Mouse (Mus musculus) bone marrow macrophage, adult 2 months (primary cell): ENCODE measurements around the gene Rnf123. TPM values are rescaled to one million over a fixed set of nuclear protein-coding genes. Genes with fewer than 3 reads are reported as not detected.
A peak's percentile ranks its signal among the peaks of the same experiment; 100 is the strongest.

Source experiments
- H3K27ac ChIP-seq: 2 replicates; pipeline ENCODE4 v1.5.1; 2012; ENCODE audit warnings: low read depth, low read length; ENCODE audit not compliant: insufficient read depth
- H3K4me1 ChIP-seq: 2 replicates; pipeline ENCODE4 v1.6.1; 2012; ENCODE audit warnings: low read length; ENCODE audit not compliant: control insufficient read depth, insufficient read depth
- H3K4me3 ChIP-seq: 2 replicates; pipeline ENCODE4 v1.5.1; 2012; ENCODE audit warnings: mild to moderate bottlenecking, low read length, moderate library complexity; ENCODE audit not compliant: insufficient read depth
- CTCF ChIP-seq: IDR thresholded peaks from 2 replicates; pipeline ENCODE4 v1.5.1; 2012; ENCODE audit warnings: low read depth, mild to moderate bottlenecking, low read length, moderate library complexity
- POLR2A ChIP-seq: IDR thresholded peaks from 2 replicates; pipeline ENCODE4 v1.6.1; 2012; ENCODE audit warnings: mild to moderate bottlenecking, low read depth, low read length, borderline replicate concordance
- polyA plus RNA-seq: library from polyadenylated mRNA; stranded (reverse); fragments of >200 nt; gene quantifications from 2 replicates; pipeline ENCODE4 v1.2.4, GENCODE M21; 2012; ENCODE audit not compliant: missing spikeins, insufficient read depth, insufficient read length

Rnf123 gene
- polyA plus RNA-seq, 1 experiment = 23.5 TPM

DNA sequence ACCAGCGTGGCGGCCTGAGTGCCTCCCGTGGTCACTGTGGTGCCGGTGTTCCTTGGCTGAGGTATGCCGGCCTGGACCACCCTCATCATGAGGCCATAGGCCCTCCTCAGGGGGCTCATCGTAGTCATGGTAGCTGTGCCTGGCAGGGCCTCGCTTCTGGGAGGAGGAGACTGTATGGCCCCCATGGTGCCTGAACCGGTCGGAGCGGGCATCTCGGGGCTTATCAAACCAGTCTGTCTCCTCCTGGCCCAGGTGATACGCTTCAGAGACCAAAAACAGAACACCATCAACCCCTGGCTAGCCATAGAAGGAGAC lies 22.4 kb upstream of the Rnf123 start:
- Histone ChIP-seq H3K27ac (no peak overlapping the region), H3K4me3 (peak overlapping the region; percentile 53), H3K4me1 (peaks cover 39% of the 10 kb centered on the region)
- TF ChIP-seq CTCF (no peak), POLR2A (no peak)

DNA sequence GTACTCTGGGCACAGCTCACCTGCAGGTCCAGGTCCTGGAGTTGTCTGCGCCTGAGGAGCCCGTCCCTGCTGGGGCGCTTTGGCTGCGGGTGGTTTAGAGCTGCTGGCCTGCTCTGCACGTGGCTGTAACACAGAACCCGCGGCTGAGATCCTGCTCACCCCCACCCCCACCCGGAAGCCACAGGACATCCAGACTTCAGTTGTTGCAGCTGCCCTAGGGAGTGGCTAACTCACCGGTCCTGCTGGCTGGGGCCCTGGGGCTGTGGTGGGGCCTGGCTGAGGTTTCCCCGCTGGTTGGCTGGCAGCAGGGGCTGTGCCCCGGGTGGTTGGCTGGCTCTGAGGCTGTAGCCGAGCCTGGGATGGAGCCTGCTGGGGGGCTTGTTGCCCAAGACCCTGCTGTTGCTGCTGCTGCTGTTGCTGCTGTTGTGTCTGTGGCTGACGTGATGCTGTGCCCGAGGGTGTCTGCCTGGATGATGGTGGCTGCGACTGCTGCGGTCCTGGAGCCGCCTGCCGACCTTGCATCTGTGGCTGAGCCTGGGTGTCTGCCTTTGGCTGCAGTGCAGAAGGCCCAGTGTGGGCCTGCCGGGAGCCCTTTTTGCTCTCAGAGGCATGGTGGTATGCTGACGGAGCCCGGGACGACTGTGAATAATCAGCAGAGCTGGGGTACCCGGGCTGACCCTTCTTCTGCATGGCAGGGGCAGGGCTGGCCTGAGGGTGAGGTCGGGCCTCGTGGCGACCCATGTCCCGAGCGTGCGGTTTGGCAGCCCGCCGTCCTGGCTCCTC lies 21.8 kb upstream of the Rnf123 start:
- H3K4me1 ChIP-seq = peaks cover 39% of the 10 kb centered on the region
- TF ChIP-seq CTCF (no peak), POLR2A (no peak)
- 0 out of 2 replicates have a peak overlapping the region, but pooled peaks have one; percentile 27 for H3K27ac ChIP-seq
- H3K4me3 ChIP-seq = peak overlapping the region; percentile 53

DNA sequence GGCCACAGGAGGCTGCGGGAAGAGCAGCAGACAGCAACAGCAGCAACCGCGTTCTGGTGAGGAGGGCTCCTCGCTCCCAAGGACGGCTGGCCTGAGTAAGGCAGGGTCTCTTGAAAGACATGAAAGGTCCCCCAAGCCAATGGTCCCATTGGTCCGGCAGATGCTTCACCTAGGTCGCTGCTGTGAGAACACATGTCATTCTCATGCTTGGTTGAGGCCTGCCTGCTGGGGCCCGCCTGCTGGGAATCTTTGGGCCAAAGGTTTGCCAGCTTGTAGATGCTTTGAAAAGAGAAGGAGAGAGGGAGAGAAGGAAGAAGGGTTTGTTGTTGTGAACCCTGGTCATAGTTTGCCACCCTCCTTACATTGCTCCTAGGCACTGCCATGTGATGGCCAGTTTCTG lies 16.5 kb upstream of the Rnf123 start:
- no peak overlapping the region for H3K27ac ChIP-seq
- TF ChIP-seq POLR2A (no peak), CTCF (no peak)
- H3K4me3 ChIP-seq = no peak overlapping the region
- peaks cover 5% of the 10 kb centered on the region; the same call in 1 of the 2 replicates for H3K4me1 ChIP-seq

DNA sequence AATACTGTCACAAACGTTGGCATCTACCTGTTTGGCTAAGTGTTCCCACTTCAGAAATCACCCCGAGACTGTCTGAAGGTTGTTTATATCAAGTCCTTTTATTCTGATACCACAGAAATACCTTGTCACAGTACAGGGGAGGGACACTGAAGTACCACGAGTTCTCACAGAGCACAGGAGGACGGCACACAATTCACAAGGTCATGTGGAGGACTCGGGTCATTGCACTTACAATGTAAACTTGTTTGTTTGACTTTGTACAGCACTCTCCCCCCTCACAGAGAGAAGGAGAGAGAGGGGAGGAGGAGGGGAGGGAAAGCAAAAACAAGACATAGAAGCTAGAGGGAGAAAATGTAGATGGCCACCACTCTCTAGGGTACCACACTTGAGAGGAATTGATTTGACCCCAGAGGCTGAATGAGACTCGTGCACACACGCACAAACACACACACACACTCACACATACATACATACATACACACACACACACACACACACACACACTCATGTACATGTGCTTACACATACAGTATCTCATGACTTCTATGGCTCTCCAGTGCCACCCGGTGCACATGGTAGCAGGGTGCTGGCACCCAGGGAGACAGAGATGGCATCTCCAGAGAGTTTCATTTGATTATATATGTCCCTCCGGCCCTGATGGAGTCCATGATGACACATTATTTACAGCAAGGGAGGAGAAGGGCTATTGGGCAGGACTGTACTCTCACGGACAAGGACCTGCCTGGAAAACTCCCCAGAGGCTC lies 13.0 kb upstream of the Rnf123 start:
- TF ChIP-seq CTCF (no peak), POLR2A (no peak)
- Histone ChIP-seq H3K27ac (no peak overlapping the region), H3K4me1 (peaks cover 6% of the 10 kb centered on the region), H3K4me3 (no peak overlapping the region)

DNA sequence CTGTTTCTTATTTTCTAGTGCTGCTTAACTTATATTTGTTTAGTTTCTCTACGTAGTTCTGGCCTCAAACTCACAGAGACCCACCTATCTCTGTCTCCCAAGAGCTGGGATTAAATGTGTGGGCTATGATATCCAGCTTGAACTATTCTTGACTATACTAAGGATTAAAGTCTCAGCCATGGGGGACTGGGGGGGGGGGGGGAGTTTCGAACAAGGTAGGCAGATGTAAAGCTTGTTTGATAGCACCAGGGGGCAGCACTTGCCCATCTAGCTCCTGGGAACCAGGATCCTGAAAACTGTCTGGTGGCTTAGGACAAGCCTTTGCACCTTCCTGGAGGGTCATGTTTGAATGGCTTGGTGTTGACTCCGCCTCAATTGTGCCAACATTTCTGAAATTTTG lies 12.4 kb upstream of the Rnf123 start:
- Histone ChIP-seq H3K27ac (no peak overlapping the region), H3K4me3 (peak overlapping the region; percentile 84), H3K4me1 (peaks cover 6% of the 10 kb centered on the region)
- TF ChIP-seq CTCF = peak; percentile 49; the same call in 1 of the 2 replicates
- no peak for TF ChIP-seq POLR2A

DNA sequence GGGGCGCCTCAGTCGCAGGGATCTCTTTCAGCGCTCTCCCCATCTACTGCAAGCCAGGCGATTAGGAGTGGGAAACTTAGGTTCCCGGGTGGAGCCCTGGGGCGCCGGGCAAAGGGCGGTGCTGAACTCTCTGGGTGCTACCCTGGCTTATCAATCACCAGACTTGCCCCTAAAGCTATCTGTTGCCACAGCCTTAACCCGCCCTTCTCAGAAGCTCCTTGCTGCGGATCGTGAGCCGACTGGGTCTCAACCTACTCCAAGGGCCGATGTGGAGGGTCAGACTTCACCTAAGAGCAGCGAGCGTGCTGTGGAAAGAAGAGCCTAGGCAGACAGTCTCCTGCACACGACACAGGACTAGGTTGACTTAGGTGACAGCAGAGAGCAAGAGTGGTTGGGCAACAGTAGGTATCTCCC lies 11.9 kb upstream of the Rnf123 start:
- Histone ChIP-seq H3K27ac (no peak overlapping the region), H3K4me1 (peaks cover 6% of the 10 kb centered on the region), H3K4me3 (peak overlapping the region; percentile 84)
- TF ChIP-seq CTCF = no peak
- no peak for TF ChIP-seq POLR2A

DNA sequence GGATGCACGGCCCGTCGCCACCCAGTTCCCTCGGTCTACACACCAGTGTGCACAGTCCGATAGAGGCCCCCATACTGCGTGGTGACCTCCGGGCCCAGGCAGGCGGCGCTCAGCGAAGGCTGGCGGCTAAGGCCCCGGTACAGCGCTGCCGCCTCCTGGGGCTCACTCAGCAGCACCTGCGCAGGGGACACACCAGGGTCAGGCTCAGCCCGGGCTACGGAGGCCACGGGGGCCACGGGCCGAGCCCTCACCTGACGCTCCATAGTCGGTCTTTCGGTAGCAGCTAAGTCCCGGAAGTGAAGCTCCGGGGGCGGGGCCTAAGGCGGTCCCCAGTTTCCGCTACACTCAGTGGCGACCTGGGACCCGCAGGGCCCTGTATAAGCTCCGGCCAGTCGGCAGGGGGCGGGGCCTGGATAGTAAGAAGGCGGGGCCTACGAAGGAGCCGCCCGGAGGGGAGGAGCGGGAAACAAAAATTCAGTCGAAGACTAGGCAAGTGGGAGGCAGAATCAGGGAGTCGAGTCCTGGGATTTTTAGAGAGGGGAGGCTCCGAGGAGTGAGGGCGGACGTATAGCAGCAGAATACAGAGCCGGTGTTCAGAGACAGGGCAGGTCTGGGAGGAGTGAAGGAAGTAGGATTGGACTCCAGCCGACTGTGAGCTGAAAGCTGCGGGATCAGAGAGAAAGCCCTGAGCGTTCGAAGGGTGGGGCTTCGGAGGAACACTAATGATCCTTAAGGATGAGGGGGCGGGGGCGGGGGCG lies 11.2 kb upstream of the Rnf123 start, which contains the start of gene Apeh:
Apeh (minus strand) TSS at position 423 of the 758 bp plus-strand sequence.
- Histone ChIP-seq H3K27ac (0 out of 2 replicates have a peak within 1 kb of the TSS, but pooled peaks have one; percentile 16), H3K4me3 (peak within 1 kb of the TSS; percentile 84), H3K4me1 (peaks cover 6% of the 10 kb centered on the region)
- TF ChIP-seq CTCF (no peak), POLR2A (no peak)

DNA sequence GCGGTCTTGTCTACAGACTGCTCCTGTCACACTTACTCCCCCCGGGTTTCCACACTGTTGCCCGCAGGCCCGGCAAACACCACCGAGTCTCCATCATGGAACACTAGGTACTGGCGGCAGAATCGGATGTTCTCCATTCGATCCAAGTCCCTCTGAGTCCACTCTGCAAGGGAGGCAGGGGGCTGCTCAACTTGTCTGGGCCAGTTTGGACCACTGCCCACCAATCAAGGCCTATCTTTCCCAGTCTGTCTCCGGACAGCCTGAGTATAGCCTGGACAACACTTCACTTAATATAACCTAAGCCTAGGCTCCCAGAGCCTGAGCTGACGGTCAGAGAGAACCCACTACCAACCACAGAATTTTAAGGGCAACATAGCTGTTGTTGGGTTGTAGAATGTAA lies 10.4 kb upstream of the Rnf123 start:
- H3K4me3 ChIP-seq = peak overlapping the region; percentile 84
- no peak overlapping the region for H3K27ac ChIP-seq
- peaks cover 6% of the 10 kb centered on the region for H3K4me1 ChIP-seq
- no peak for TF ChIP-seq POLR2A
- no peak for TF ChIP-seq CTCF

DNA sequence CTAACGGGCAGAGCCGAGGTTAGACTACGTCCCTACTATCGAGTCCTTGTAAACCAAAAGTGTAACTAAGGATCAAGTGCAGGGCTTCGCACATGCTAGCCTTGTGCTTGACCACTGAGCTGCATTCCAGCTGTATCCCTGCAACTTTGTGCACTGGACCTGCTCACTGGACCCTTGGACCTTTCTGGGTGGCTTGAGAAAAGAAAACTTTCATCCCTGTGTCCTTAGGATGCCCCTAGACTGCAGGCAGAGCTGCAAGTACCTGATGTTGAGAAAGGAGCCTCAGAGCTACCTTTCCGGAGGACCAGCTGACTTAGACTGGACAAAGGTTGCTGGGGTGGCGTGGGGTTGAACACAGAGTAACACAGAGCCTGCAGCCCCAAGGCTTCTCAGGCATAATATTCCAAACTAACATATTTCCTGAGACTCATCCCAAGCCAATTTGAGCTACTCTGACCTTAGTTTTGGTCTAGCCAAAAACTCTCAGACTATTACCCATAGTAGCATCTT lies 7.5 kb upstream of the Rnf123 start:
- H3K4me1 ChIP-seq = peaks cover 6% of the 10 kb centered on the region
- TF ChIP-seq POLR2A (no peak), CTCF (no peak)

DNA sequence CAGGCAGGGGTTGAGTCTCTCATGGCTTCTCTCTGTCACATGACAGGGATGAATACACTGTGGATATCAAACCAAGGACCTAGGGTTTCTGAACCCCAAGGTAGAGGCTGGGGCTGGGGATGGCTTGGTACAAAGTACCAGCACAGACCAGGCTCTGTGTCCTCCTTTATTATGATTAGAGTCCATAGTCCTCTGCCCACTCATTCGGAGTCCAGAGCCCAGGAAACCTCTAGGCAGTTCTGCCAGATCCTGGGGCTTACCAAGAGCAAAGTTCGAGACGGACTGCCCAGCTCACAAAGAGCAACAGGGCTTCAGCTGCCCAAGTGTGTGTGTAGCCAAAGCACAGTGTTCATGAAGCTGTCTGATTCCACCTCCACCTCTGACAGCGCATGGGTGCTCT lies 2.1 kb upstream of the Rnf123 start:
- H3K4me3 ChIP-seq = no peak overlapping the region
- no peaks in the 10 kb centered on the region for H3K4me1 ChIP-seq
- TF ChIP-seq POLR2A = no peak
- TF ChIP-seq CTCF = no peak
- no peak overlapping the region for H3K27ac ChIP-seq

More for the DNA sequence above, 7.5 kb upstream of the Rnf123 start:
- Histone ChIP-seq H3K4me3 (no peak overlapping the region), H3K27ac (no peak overlapping the region)
